Mouse (Mus musculus): ENCODE data around the gene Hdac4.

- no peak for TF ChIP-seq CTCF (IDR thresholded peaks at IDR 0.05)
- TF ChIP-seq EP300 (IDR thresholded peaks at IDR 0.05), result no peak
Observed at GRCm38 (mm10) chr1:92026351-92026750, 169.1 kb downstream of the Hdac4 start.
